8 mouse cellular contexts compared by ENCODE assay signal in genomic region chrX:17571621-17572459, GRCm38 (mm10). TPM values are rescaled to one million over a fixed set of nuclear protein-coding genes. Genes with fewer than 3 reads are reported as not detected.
DNase-seq lines count a peak whose midpoint lies in the region; ATAC-seq lines count a peak whose summit lies in the region.

Gene Fundc1, minus strand, starts transcription at chrX:17572325.

- peak; percentile 95 for DNase-seq in CD4-positive, CD25-positive, alpha-beta regulatory T cell, adult 2 months (ENCODE audit: low read depth, low spot score)
- peak; percentile 46 for DNase-seq in fat pad, adult 2 months (ENCODE audit: extremely low read depth, low read depth, low spot score)
- DNase-seq in kidney, postnatal 14 days, result peak; percentile 96
- peak; percentile 84 for DNase-seq in liver, embryonic 13.5 days
- DNase-seq in neural tube, embryonic 10.5 days (ENCODE audit: extremely low spot score, low spot score), result peak; percentile 82

- H3K4me3 ChIP-seq in brown adipose tissue, adult 24 weeks (ENCODE audit: insufficient read depth, low read depth, low read length), result peak within 1 kb of the TSS; percentile 89
- H3K4me3 ChIP-seq in heart, embryonic 13.5 days, result peak within 1 kb of the TSS; percentile 63
- H3K4me3 ChIP-seq in liver, embryonic 13.5 days (replicated peaks), result peak within 1 kb of the TSS; percentile 67
- H3K4me3 ChIP-seq in stomach, embryonic 16.5 days (replicated peaks; ENCODE audit: low read length), result peak within 1 kb of the TSS; percentile 59

- H3K27ac ChIP-seq in brown adipose tissue, adult 24 weeks (replicated peaks; ENCODE audit: low read depth, low read length), result peak within 1 kb of the TSS; percentile 97
- H3K27ac ChIP-seq in heart, embryonic 13.5 days (replicated peaks), result peak within 1 kb of the TSS; percentile 89
- peak within 1 kb of the TSS; percentile 68 for H3K27ac ChIP-seq in liver, embryonic 13.5 days
- H3K27ac ChIP-seq in stomach, embryonic 16.5 days (ENCODE audit: low read length), result peak within 1 kb of the TSS; percentile 93

- H3K9me3 ChIP-seq in heart, embryonic 13.5 days, result no peaks in the 10 kb centered on the region
- no peaks in the 10 kb centered on the region for H3K9me3 ChIP-seq in liver, embryonic 13.5 days (replicated peaks)
- no peaks in the 10 kb centered on the region for H3K9me3 ChIP-seq in stomach, embryonic 16.5 days (replicated peaks; ENCODE audit: control insufficient read depth, low read length)

- no peaks in the 10 kb centered on the region for H3K27me3 ChIP-seq in heart, embryonic 13.5 days (replicated peaks)
- H3K27me3 ChIP-seq in liver, embryonic 13.5 days, result no peaks in the 10 kb centered on the region
- H3K27me3 ChIP-seq in stomach, embryonic 16.5 days (ENCODE audit: control insufficient read depth, insufficient read depth, low read length), result no peaks in the 10 kb centered on the region

- WGBS in heart, embryonic 13.5 days, result 6% methylated on average over 30 of the region's 30 CpGs
- WGBS in liver, embryonic 13.5 days (ENCODE audit: insufficient replicate concordance), result 7% methylated on average over 27 of the region's 30 CpGs
- 7% methylated on average over 28 of the region's 30 CpGs for WGBS in stomach, embryonic 16.5 days

- ATAC-seq in heart, embryonic 13.5 days (ENCODE audit: extremely low read depth, insufficient number of reproducible peaks, low FRiP score, low TSS enrichment), result peak; percentile 97
- peak; percentile 98 for ATAC-seq in liver, embryonic 13.5 days (ENCODE audit: low read depth)
- peak; percentile 97 for ATAC-seq in stomach, embryonic 16.5 days (ENCODE audit: insufficient read depth, low FRiP score)

- no peaks in the 10 kb centered on the region for H3K4me1 ChIP-seq in brown adipose tissue, adult 24 weeks (ENCODE audit: control insufficient read depth, insufficient read depth, insufficient read length, low read length)
- no peaks in the 10 kb centered on the region for H3K4me1 ChIP-seq in heart, embryonic 13.5 days
- no peaks in the 10 kb centered on the region for H3K4me1 ChIP-seq in liver, embryonic 13.5 days (replicated peaks)
- no peaks in the 10 kb centered on the region; the same call in 1 of the 2 replicates for H3K4me1 ChIP-seq in stomach, embryonic 16.5 days (ENCODE audit: control insufficient read depth, insufficient read depth, low read length)

- peak within 1 kb of the TSS; percentile 64 for H3K4me2 ChIP-seq in heart, embryonic 13.5 days
- peak within 1 kb of the TSS; percentile 62 for H3K4me2 ChIP-seq in liver, embryonic 13.5 days
- H3K4me2 ChIP-seq in stomach, embryonic 16.5 days (ENCODE audit: low read depth, low read length), result peak within 1 kb of the TSS; percentile 54

- H3K36me3 ChIP-seq in heart, embryonic 13.5 days, result 0 out of 2 replicates have a peak, but pooled peaks cover 4% of the 10 kb centered on the region
- no peaks in the 10 kb centered on the region for H3K36me3 ChIP-seq in liver, embryonic 13.5 days
- no peaks in the 10 kb centered on the region for H3K36me3 ChIP-seq in stomach, embryonic 16.5 days (ENCODE audit: control insufficient read depth, insufficient read depth, low read length)

- H3K9ac ChIP-seq in heart, embryonic 13.5 days, result peak within 1 kb of the TSS; percentile 83
- H3K9ac ChIP-seq in liver, embryonic 13.5 days, result peak within 1 kb of the TSS; percentile 72
- peak within 1 kb of the TSS; percentile 78 for H3K9ac ChIP-seq in stomach, embryonic 16.5 days (ENCODE audit: low read length)

RNA-seq across cellular contexts. Expression of gene Fundc1, which starts in this region (rescaled TPM):
- 48.0 and 56.2 TPM in 2 replicates for polyA plus RNA-seq in brown adipose tissue, adult 24 weeks (2012; ENCODE audit: insufficient read depth, insufficient read length, missing spikeins)
- polyA plus RNA-seq in heart, embryonic 13.5 days (2015; fragmentation: Nextera tagmentation; extraction: Ambion mirVana), result 35.5 and 40.7 TPM in 2 replicates
- polyA plus RNA-seq in liver, embryonic 13.5 days (2015; fragmentation: Nextera tagmentation; extraction: Ambion mirVana), result 16.9 and 21.7 TPM in 2 replicates
- polyA plus RNA-seq in stomach, embryonic 16.5 days (2015; fragmentation: Nextera tagmentation; extraction: Ambion mirVana), result 55.7 and 59.9 TPM in 2 replicates

Comparison
In these comparisons a context has a peak if more than half of its experiments do, and no peak if none do; other contexts are left out.
1. Peak in every context shown above with its lines: DNase-seq, ATAC-seq, H3K4me3 ChIP-seq and H3K27ac ChIP-seq.
2. DNase-seq: peak in every context shown above with its lines; median percentile 96 in kidney, postnatal 14 days; 95 in CD4-positive, CD25-positive, alpha-beta regulatory T cell, adult 2 months; 84 in liver, embryonic 13.5 days; 82 in neural tube, embryonic 10.5 days; 46 in fat pad, adult 2 months.